Mouse (Mus musculus) neural tube, embryonic 12.5 days (tissue): ENCODE data around the gene Cyp2u1. TPM values are rescaled to one million over a fixed set of nuclear protein-coding genes. Genes with fewer than 3 reads are reported as not detected.
"Not testable (repeated sequence)": the region's sequence is repeated elsewhere in the genome, so short reads cannot be mapped to it uniquely, and the experiment has no call there.

Experiments used
- ATAC-seq: fragments of 200-750 bp; cut with Nextera tagmentation; 2 replicates; pipeline ENCODE4 v1.8.0; 2017; ENCODE audit warnings: low read depth, mild to moderate bottlenecking, moderate TSS enrichment, moderate library complexity; ENCODE audit not compliant: low FRiP score
- H3K27ac ChIP-seq: fragments of 300-500 bp; sonication (generic); 2 replicates; pipeline ENCODE4 v1.5.1; 2016
- H3K27me3 ChIP-seq: fragments of 300-500 bp; sonication (generic); replicated peaks from 2 replicates; pipeline ENCODE4 v1.6.1; 2016; ENCODE audit warnings: mild to moderate bottlenecking
- H3K36me3 ChIP-seq: fragments of 300-500 bp; sonication (generic); 2 replicates; pipeline ENCODE4 v1.6.1; 2016; ENCODE audit warnings: mild to moderate bottlenecking
- H3K4me1 ChIP-seq: fragments of 300-500 bp; sonication (generic); 2 replicates; pipeline ENCODE4 v1.6.1; 2016
- H3K4me2 ChIP-seq: fragments of 300-500 bp; sonication (generic); replicated peaks from 2 replicates; pipeline ENCODE4 v1.6.1; 2016; ENCODE audit warnings: mild to moderate bottlenecking
- H3K4me3 ChIP-seq: fragments of 300-500 bp; sonication (generic); 2 replicates; pipeline ENCODE4 v1.5.1; 2016
- H3K9ac ChIP-seq: fragments of 300-500 bp; sonication (generic); 2 replicates; pipeline ENCODE4 v1.6.1; 2016; ENCODE audit warnings: mild to moderate bottlenecking
- H3K9me3 ChIP-seq: fragments of 300-500 bp; sonication (generic); 2 replicates; pipeline ENCODE4 v1.6.1; 2016; ENCODE audit warnings: mild to moderate bottlenecking
- WGBS: fragments of 180-500 bp; shearing (Covaris S2); methylation state at CpG from one replicate; pipeline ENCODE4 v1.1.7; 2016; 5-methylcytosine and 5-hydroxymethylcytosine counted together
- polyA plus RNA-seq: library from polyadenylated mRNA; unstranded; fragments of >200 nt; fragmentation: Nextera tagmentation; extraction: Ambion mirVana; gene quantifications from 2 replicates; pipeline ENCODE4 v1.2.1, GENCODE M21; 2016

The Cyp2u1 gene
- polyA plus RNA-seq: 4.0 and 4.3 TPM in 2 replicates

GRCm38 (mm10) chr3:131302452-131303319 is at the start of gene Cyp2u1:
Gene Cyp2u1 (minus strand): TSS chr3:131303227.
- WGBS: under 1% methylated on average over 71 of the region's 71 CpGs
- no peaks in the 10 kb centered on the region for H3K36me3 ChIP-seq
- H3K4me3 ChIP-seq: peak within 1 kb of the TSS; percentile 65
- no peaks in the 10 kb centered on the region; the same call in 1 of the 2 replicates for H3K27me3 ChIP-seq
- peak; percentile 99 for ATAC-seq
- H3K9me3 ChIP-seq: no peaks in the 10 kb centered on the region
- H3K4me2 ChIP-seq: peak within 1 kb of the TSS; percentile 94
- peak within 1 kb of the TSS; percentile 66; the same call in 1 of the 2 replicates for H3K27ac ChIP-seq
- peak within 1 kb of the TSS; percentile 71 for H3K9ac ChIP-seq
- 0 out of 2 replicates have a peak, but pooled peaks cover 4% of the 10 kb centered on the region for H3K4me1 ChIP-seq

- no peak for ATAC-seq
- Histone ChIP-seq H3K27ac (no peak overlapping the region), H3K27me3 (no peaks in the 10 kb centered on the region), H3K9ac (no peak overlapping the region), H3K4me2 (no peak overlapping the region), H3K4me3 (no peak overlapping the region), H3K36me3 (no peaks in the 10 kb centered on the region), H3K4me1 (no peaks in the 10 kb centered on the region), H3K9me3 (no peaks in the 10 kb centered on the region)
- WGBS: 91% methylated on average over 7 of the region's 7 CpGs
Measured at GRCm38 (mm10) chr3:131350539-131350938, 47.5 kb upstream of the Cyp2u1 start.

- WGBS: 82% methylated on average over 6 of the region's 6 CpGs
- Histone ChIP-seq H3K9me3 (no peaks in the 10 kb centered on the region), H3K4me3 (no peak overlapping the region), H3K36me3 (no peaks in the 10 kb centered on the region), H3K9ac (no peak overlapping the region), H3K27me3 (no peaks in the 10 kb centered on the region), H3K27ac (no peak overlapping the region), H3K4me1 (no peaks in the 10 kb centered on the region), H3K4me2 (no peak overlapping the region)
- no peak for ATAC-seq
Measured at GRCm38 (mm10) chr3:131349013-131349412, 46.0 kb upstream of the Cyp2u1 start.

GRCm38 (mm10) chr3:131348579-131348950 is 45.5 kb upstream of the Cyp2u1 start:
- Histone ChIP-seq H3K4me3 (no peak overlapping the region), H3K36me3 (no peaks in the 10 kb centered on the region), H3K9me3 (no peaks in the 10 kb centered on the region), H3K4me1 (no peaks in the 10 kb centered on the region), H3K4me2 (no peak overlapping the region), H3K27ac (no peak overlapping the region), H3K9ac (no peak overlapping the region), H3K27me3 (no peaks in the 10 kb centered on the region)
- 79% methylated on average over 3 of the region's 3 CpGs for WGBS
- no peak for ATAC-seq

- 53% methylated on average over 6 of the region's 6 CpGs for WGBS
- no peaks in the 10 kb centered on the region for H3K4me1 ChIP-seq
- no peak overlapping the region for H3K4me2 ChIP-seq
- no peaks in the 10 kb centered on the region for H3K27me3 ChIP-seq
- H3K36me3 ChIP-seq: no peaks in the 10 kb centered on the region
- ATAC-seq: no peak
- H3K9ac ChIP-seq: no peak overlapping the region
- H3K9me3 ChIP-seq: no peaks in the 10 kb centered on the region
- H3K4me3 ChIP-seq: no peak overlapping the region
- no peak overlapping the region for H3K27ac ChIP-seq
Measured at GRCm38 (mm10) chr3:131347831-131348578, 45.0 kb upstream of the Cyp2u1 start.

- no peak overlapping the region for H3K27ac ChIP-seq
- ATAC-seq: no peak
- no peak overlapping the region for H3K4me2 ChIP-seq
- no peak overlapping the region for H3K9ac ChIP-seq
- WGBS: 90% methylated on average over 6 of the region's 6 CpGs
- no peak overlapping the region for H3K4me3 ChIP-seq
- no peaks in the 10 kb centered on the region for H3K27me3 ChIP-seq
- H3K4me1 ChIP-seq: no peaks in the 10 kb centered on the region
- H3K9me3 ChIP-seq: no peaks in the 10 kb centered on the region
- H3K36me3 ChIP-seq: no peaks in the 10 kb centered on the region
Measured at GRCm38 (mm10) chr3:131345903-131346302, 42.9 kb upstream of the Cyp2u1 start.

GRCm38 (mm10) chr3:131343311-131343710 is 40.3 kb upstream of the Cyp2u1 start:
- Histone ChIP-seq H3K36me3 (no peaks in the 10 kb centered on the region), H3K27ac (no peak overlapping the region), H3K4me2 (no peak overlapping the region), H3K4me3 (no peak overlapping the region), H3K27me3 (no peaks in the 10 kb centered on the region), H3K9ac (no peak overlapping the region), H3K4me1 (no peaks in the 10 kb centered on the region), H3K9me3 (no peaks in the 10 kb centered on the region)
- ATAC-seq: no peak
- WGBS: 86% methylated on average over 6 of the region's 6 CpGs

GRCm38 (mm10) chr3:131340885-131341284 is 37.9 kb upstream of the Cyp2u1 start:
- Histone ChIP-seq H3K27me3 (no peaks in the 10 kb centered on the region), H3K27ac (no peak overlapping the region)

GRCm38 (mm10) chr3:131339280-131339679 is 36.3 kb upstream of the Cyp2u1 start:
- Histone ChIP-seq H3K27ac (no peak overlapping the region), H3K4me2 (no peak overlapping the region), H3K4me3 (no peak overlapping the region), H3K4me1 (0 out of 2 replicates have a peak, but pooled peaks cover 5% of the 10 kb centered on the region), H3K36me3 (no peaks in the 10 kb centered on the region), H3K9ac (no peak overlapping the region), H3K27me3 (no peaks in the 10 kb centered on the region), H3K9me3 (no peaks in the 10 kb centered on the region)
- WGBS: 66% methylated on average over 4 of the region's 4 CpGs
- no peak for ATAC-seq

More at GRCm38 (mm10) chr3:131340885-131341284, 37.9 kb upstream of the Cyp2u1 start:
- no peak overlapping the region for H3K4me3 ChIP-seq
- 79% methylated on average over 3 of the region's 3 CpGs for WGBS
- H3K36me3 ChIP-seq: no peaks in the 10 kb centered on the region
- H3K9me3 ChIP-seq: no peaks in the 10 kb centered on the region
- H3K4me1 ChIP-seq: no peaks in the 10 kb centered on the region
- no peak overlapping the region for H3K9ac ChIP-seq
- H3K4me2 ChIP-seq: no peak overlapping the region
- ATAC-seq: no peak

- H3K27me3 ChIP-seq, H3K36me3 ChIP-seq, H3K4me1 ChIP-seq, H3K4me2 ChIP-seq, ATAC-seq, H3K27ac ChIP-seq, H3K9me3 ChIP-seq, H3K9ac ChIP-seq, H3K4me3 ChIP-seq: not testable (repeated sequence)
- 90% methylated on average over 7 of the region's 7 CpGs for WGBS
Measured at GRCm38 (mm10) chr3:131337749-131338148, 34.7 kb upstream of the Cyp2u1 start.

GRCm38 (mm10) chr3:131336629-131337028 is 33.6 kb upstream of the Cyp2u1 start:
- Histone ChIP-seq H3K9me3 (no peaks in the 10 kb centered on the region), H3K36me3 (no peaks in the 10 kb centered on the region), H3K4me3 (no peak overlapping the region), H3K4me2 (no peak overlapping the region), H3K27ac (no peak overlapping the region), H3K27me3 (no peaks in the 10 kb centered on the region), H3K9ac (no peak overlapping the region), H3K4me1 (0 out of 2 replicates have a peak, but pooled peaks cover 7% of the 10 kb centered on the region)
- no peak for ATAC-seq
- WGBS: 81% methylated on average over 8 of the region's 8 CpGs

- ATAC-seq: no peak
- no peaks in the 10 kb centered on the region for H3K9me3 ChIP-seq
- H3K9ac ChIP-seq: no peak overlapping the region
- no peaks in the 10 kb centered on the region for H3K36me3 ChIP-seq
- H3K27me3 ChIP-seq: no peaks in the 10 kb centered on the region
- WGBS: 76% methylated on average over 8 of the region's 8 CpGs
- H3K4me3 ChIP-seq: no peak overlapping the region
- no peak overlapping the region for H3K4me2 ChIP-seq
- no peak overlapping the region for H3K27ac ChIP-seq
- 0 out of 2 replicates have a peak, but pooled peaks cover 7% of the 10 kb centered on the region for H3K4me1 ChIP-seq
Measured at GRCm38 (mm10) chr3:131335117-131335547, 32.1 kb upstream of the Cyp2u1 start.
